Mouse (Mus musculus) liver, adult 2 months (tissue): ENCODE measurements around the gene Papln.

ENCODE experiments used
- CTCF ChIP-seq: fragments of 200-500 bp; IDR thresholded peaks from 2 replicates; pipeline ENCODE4 v1.5.1; 2011; ENCODE audit warnings: low read depth, low read length, control low read depth
- POLR2A ChIP-seq: fragments of 200-500 bp; IDR thresholded peaks from 2 replicates; pipeline ENCODE4 v1.6.1; 2011; ENCODE audit warnings: low read length, control low read depth; ENCODE audit not compliant: insufficient read depth; ENCODE audit errors: extremely low read depth

GRCm38 (mm10) chr12:83789051-83789780 lies 25.8 kb downstream of the Papln start:
- TF ChIP-seq CTCF (no peak), POLR2A (no peak)
